ENCODE assay signal across 15 mouse cellular contexts in genomic region chr7:124570804-124571203, GRCm38 (mm10).
"Had no signal": no experiment of that assay in that cellular context is flagged by ENCODE, and none has a peak within 500 bp of the region (broad histone marks: within the 10 kb centered on the region; RNA-seq: fewer than 3 reads in every experiment).

No protein-coding gene starts in this region.

- H3K36me3 ChIP-seq: neural tube, embryonic 15.5 days; stomach, embryonic 15.5 days had no signal

- DNase-seq: retina, postnatal 1 day; right cerebral cortex, adult 18-20 months; right cerebral cortex, postnatal 14 days; right cerebral cortex, postnatal 25 days; right cerebral cortex, postnatal 4 days; spleen, adult 18-20 months; thymus, adult 18-20 months; thymus, adult 2 months; thymus, postnatal 14 days; thymus, postnatal 25 days; thymus, postnatal 36 days; thymus, postnatal 4 days had no signal

- H3K27ac ChIP-seq: neural tube, embryonic 15.5 days; stomach, embryonic 15.5 days; stomach, postnatal 0 days had no signal

- H3K4me2 ChIP-seq: neural tube, embryonic 15.5 days; stomach, embryonic 15.5 days had no signal

- H3K27me3 ChIP-seq: neural tube, embryonic 15.5 days; stomach, embryonic 15.5 days had no signal

- H3K4me3 ChIP-seq: neural tube, embryonic 15.5 days; stomach, embryonic 15.5 days had no signal

- H3K9me3 ChIP-seq: neural tube, embryonic 15.5 days; stomach, embryonic 15.5 days had no signal

- H3K9ac ChIP-seq: neural tube, embryonic 15.5 days; stomach, embryonic 15.5 days had no signal

- H3K4me1 ChIP-seq: neural tube, embryonic 15.5 days; stomach, embryonic 15.5 days had no signal
